Comparison of ENCODE assay signal across 8 mouse cellular contexts in the genomic region with DNA sequence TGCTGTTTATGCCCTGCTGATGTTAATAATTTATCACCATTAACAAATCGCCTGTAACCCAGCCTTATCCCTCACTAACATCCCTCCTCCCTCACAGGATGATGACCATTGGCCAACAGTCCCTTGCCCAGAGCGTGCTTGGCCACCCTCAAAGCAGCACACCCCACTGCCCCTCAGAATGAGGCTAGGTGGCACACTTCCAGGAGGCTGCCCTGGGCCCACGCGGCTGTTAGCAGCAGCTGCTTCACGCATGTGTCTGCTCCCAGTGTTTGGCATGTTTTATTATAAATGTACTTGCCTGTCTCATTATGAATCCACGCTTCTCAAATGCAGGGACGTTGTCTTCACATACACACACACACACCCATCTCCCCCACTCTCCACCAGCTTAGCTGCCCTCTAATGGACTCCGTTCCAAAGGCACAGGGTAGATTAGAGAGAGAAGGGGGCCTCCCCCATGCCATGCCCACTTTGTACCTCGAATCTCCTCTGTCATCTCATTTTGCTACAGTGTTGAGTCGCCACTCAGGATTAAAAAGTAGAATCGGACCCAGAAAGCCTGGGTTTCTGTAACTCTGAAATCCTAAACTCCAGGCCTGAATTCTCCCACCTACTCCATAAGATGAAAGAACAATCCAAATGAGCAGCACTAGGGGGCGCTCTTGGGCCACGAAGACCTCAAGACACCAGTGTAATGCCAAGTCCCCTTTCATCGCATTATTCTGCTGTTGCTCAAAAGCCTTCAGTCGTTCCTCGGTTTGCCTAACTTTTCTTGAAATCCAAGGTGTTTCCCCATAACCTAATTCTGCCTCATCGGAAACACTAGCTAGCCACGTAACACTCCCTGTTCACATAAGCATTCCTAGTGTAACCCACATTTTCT. TPM values are rescaled to one million over a fixed set of nuclear protein-coding genes. Genes with fewer than 3 reads are reported as not detected.
DNase-seq lines count a peak whose midpoint lies in the region; ATAC-seq and TF ChIP-seq lines count a peak whose summit lies in the region.

No protein-coding gene starts in this region.

- peak; percentile 63; the same call in 1 of the 2 replicates for TF ChIP-seq CTCF in embryonic fibroblast, embryonic 13.5 days (IDR thresholded peaks at IDR 0.05; ENCODE audit: borderline replicate concordance, insufficient read depth, low read length)

- no peaks in the 10 kb centered on the region for H3K36me3 ChIP-seq in kidney, embryonic 15.5 days

- no peaks in the 10 kb centered on the region for H3K27me3 ChIP-seq in kidney, embryonic 15.5 days

- no peaks in the 10 kb centered on the region for H3K9me3 ChIP-seq in kidney, embryonic 15.5 days (replicated peaks)

- no peak for TF ChIP-seq POLR2A in embryonic fibroblast, embryonic 13.5 days (IDR thresholded peaks at IDR 0.05; ENCODE audit: low read depth, low read length)

- H3K27ac ChIP-seq in embryonic fibroblast, embryonic 13.5 days (ENCODE audit: insufficient read depth, low read length) = 0 out of 2 replicates have a peak overlapping the region, but pooled peaks have one; percentile 4
- H3K27ac ChIP-seq in kidney, embryonic 15.5 days = peak overlapping the region; percentile 76

- H3K4me1 ChIP-seq in embryonic fibroblast, embryonic 13.5 days (ENCODE audit: control insufficient read depth, insufficient read depth, low read length) = peaks cover 10% of the 10 kb centered on the region
- H3K4me1 ChIP-seq in kidney, embryonic 15.5 days = peaks cover 44% of the 10 kb centered on the region

- peak; percentile 52; the same call in 1 of the 2 replicates for ATAC-seq in kidney, embryonic 15.5 days (replicated peaks; ENCODE audit: low FRiP score)

- peak; percentile 80 to 82 for DNase-seq in CD8-positive naive resting alpha-beta T cell, adult 2 months (ENCODE audit: low read depth in 2 of 2, low spot score in 2 of 2)
- peak; percentile 96 for DNase-seq in brain, adult 2 months (ENCODE audit: low read depth, low spot score)
- peak; percentile 77 to 88 for DNase-seq in heart, adult 9 months (ENCODE audit: low spot score in 2 of 2)
- DNase-seq in liver = peak; percentile 85
- peak; percentile 93 for DNase-seq in naive thymus-derived CD4-positive, alpha-beta T cell, adult 2 months (ENCODE audit: low read depth)
- peak; percentile 75 for DNase-seq in telencephalon, adult 2 months (ENCODE audit: low read depth, low spot score)

- 24% methylated on average over 18 of the region's 18 CpGs for WGBS in kidney, embryonic 15.5 days

- 0 out of 2 replicates have a peak overlapping the region, but pooled peaks have one; percentile 8 for H3K9ac ChIP-seq in kidney, embryonic 15.5 days

- H3K4me2 ChIP-seq in kidney, embryonic 15.5 days = peak overlapping the region; percentile 39

- no peak overlapping the region for H3K4me3 ChIP-seq in embryonic fibroblast, embryonic 13.5 days (ENCODE audit: insufficient read depth, low read length)
- no peak overlapping the region for H3K4me3 ChIP-seq in kidney, embryonic 15.5 days (replicated peaks)

RNA-seq across cellular contexts. Expression of a gene that starts 8.5 kb away (rescaled TPM):
- 66.4 and 124 TPM in 2 replicates for polyA plus RNA-seq in embryonic fibroblast, embryonic 13.5 days (2011; ENCODE audit: insufficient read length, low read depth, missing spikeins)
- 44.2 and 47.0 TPM in 2 replicates for polyA plus RNA-seq in kidney, embryonic 15.5 days (2015; fragmentation: Nextera tagmentation; extraction: Ambion mirVana)

RNA-seq across cellular contexts. Expression of a gene that starts 12.5 kb away (rescaled TPM):
- polyA plus RNA-seq in embryonic fibroblast, embryonic 13.5 days (2011; ENCODE audit: insufficient read length, low read depth, missing spikeins) = 40.2 and 46.0 TPM in 2 replicates
- polyA plus RNA-seq in kidney, embryonic 15.5 days (2015; fragmentation: Nextera tagmentation; extraction: Ambion mirVana) = 70.9 and 78.3 TPM in 2 replicates

RNA-seq across cellular contexts. Expression of a gene that starts 12.5 kb away (rescaled TPM):
- polyA plus RNA-seq in embryonic fibroblast, embryonic 13.5 days (2011; ENCODE audit: insufficient read length, low read depth, missing spikeins) = 0.21 and 0.25 TPM in 2 replicates
- polyA plus RNA-seq in kidney, embryonic 15.5 days (2015; fragmentation: Nextera tagmentation; extraction: Ambion mirVana) = 0.17 and 0.21 TPM in 2 replicates

RNA-seq across cellular contexts. Expression of a gene that starts 18.7 kb away (rescaled TPM):
- polyA plus RNA-seq in embryonic fibroblast, embryonic 13.5 days (2011; ENCODE audit: insufficient read length, low read depth, missing spikeins) = 25.4 and 36.4 TPM in 2 replicates
- polyA plus RNA-seq in kidney, embryonic 15.5 days (2015; fragmentation: Nextera tagmentation; extraction: Ambion mirVana) = 4.5 and 5.2 TPM in 2 replicates

RNA-seq across cellular contexts. Expression of a gene that starts 24.3 kb away (rescaled TPM):
- 0.12 TPM in 1 of 2 replicates, not detected in the other for polyA plus RNA-seq in embryonic fibroblast, embryonic 13.5 days (2011; ENCODE audit: insufficient read length, low read depth, missing spikeins)
- polyA plus RNA-seq in kidney, embryonic 15.5 days (2015; fragmentation: Nextera tagmentation; extraction: Ambion mirVana) = 0.13 TPM in 1 of 2 replicates, not detected in the other
